Mouse (Mus musculus): ENCODE measurements around the gene Slc9a8. TPM values are rescaled to one million over a fixed set of nuclear protein-coding genes. Genes with fewer than 3 reads are reported as not detected.

The Slc9a8 gene
- polyA plus RNA-seq, 1 experiment = 31.9 TPM

DNA sequence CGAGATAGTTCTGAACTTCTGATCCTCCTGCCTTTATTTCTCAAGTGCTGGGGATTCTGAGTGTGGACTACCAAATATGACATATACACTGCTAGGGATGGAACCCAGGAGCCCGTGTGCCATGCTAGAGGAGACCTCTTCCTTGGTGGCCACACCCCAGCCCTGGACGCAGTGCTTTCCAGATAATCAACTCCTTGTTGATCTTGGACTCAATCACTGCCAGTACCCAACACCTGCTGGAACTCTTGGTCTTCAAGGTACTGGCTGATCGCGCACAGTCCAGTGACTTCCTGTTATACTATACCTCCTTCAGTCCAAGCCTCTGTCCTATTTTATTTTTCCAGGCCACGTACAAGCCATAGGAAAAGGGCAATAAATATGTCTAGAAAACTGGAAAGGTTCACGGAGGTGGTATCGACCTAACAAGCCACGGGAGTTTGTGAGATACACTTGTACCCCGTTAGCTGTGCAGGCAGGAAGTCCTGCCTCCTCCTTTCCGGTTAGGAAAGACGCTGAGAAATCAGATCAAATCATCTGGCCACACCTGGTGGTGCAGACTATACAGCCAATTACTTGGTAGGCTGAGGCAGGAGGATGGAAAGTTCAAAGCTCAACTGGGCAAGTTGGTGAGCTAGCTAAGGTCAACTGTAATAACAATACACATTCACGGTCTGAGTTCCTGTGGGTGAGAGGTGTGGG lies 81.2 kb downstream of the Slc9a8 start:
- DNase-seq (ENCODE audit: low read depth, low spot score) = no peak

GRCm38 (mm10) chr2:167503253-167503895 lies 81.9 kb downstream of the Slc9a8 start:
- no peak for DNase-seq (ENCODE audit: low read depth, low spot score)

More for the DNA sequence above, 81.2 kb downstream of the Slc9a8 start:
- WGBS = 16% methylated on average over 13 of the region's 13 CpGs

GRCm38 (mm10) chr2:167503896-167504349 lies 82.4 kb downstream of the Slc9a8 start:
- no peak for DNase-seq (ENCODE audit: low read depth, low spot score)
- under 1% methylated on average over 32 of the region's 32 CpGs for WGBS

More at GRCm38 (mm10) chr2:167503253-167503895, 81.9 kb downstream of the Slc9a8 start:
- WGBS = under 1% methylated on average over 85 of the region's 85 CpGs

GRCm38 (mm10) chr2:167505127-167505526 lies 83.6 kb downstream of the Slc9a8 start:
- 13% methylated on average over 3 of the region's 3 CpGs for WGBS
- no peak for DNase-seq (ENCODE audit: low read depth, low spot score)

- no peak for DNase-seq (ENCODE audit: low read depth, low spot score)
- WGBS = 71% methylated on average over 10 of the region's 10 CpGs
These were observed 85.2 kb downstream of the Slc9a8 start for GRCm38 (mm10) chr2:167506546-167507260.

DNA sequence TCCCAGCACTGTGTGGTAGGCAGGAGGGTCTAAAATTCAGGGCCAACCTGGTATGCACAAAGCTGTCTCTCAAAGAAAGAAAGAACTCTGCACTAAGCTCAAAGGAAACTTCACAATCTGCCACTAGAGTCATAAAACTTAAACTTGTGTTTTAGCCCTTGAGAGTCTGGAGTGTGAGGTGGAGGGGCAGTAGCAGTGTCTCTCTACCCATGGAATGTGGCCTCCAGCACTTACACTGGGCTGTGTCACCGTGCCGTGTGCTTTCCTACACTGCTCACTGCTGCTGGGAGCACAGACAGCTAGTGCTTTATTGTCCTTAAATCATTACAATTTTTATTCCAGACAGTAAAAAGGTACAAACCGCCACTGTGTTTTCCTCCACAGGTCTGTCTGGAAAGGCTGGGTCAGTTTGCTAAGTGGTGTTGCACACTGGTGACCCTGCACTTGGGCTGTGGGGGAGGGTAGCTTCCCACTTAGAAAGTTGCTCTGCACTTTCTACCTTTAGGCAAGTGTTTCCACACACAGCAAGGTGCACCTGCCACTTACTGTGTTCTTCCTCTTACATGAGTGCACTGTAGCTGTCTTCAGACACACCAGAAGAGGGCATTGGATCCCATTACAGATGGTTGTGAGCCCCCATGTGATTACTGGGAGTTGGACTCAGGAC lies 86.3 kb downstream of the Slc9a8 start:
- DNase-seq (ENCODE audit: low read depth, low spot score) = no peak
- 42% methylated on average over 3 of the region's 3 CpGs for WGBS

- no peak for DNase-seq (ENCODE audit: low read depth, low spot score)
- WGBS = 86% methylated on average over 4 of the region's 4 CpGs
These were observed 87.1 kb downstream of the Slc9a8 start for GRCm38 (mm10) chr2:167508569-167508968.

- 72% methylated on average over 3 of the region's 3 CpGs for WGBS
- DNase-seq (ENCODE audit: low read depth, low spot score) = no peak
These were observed 89.0 kb downstream of the Slc9a8 start for GRCm38 (mm10) chr2:167510485-167510884.

GRCm38 (mm10) chr2:167512365-167512764 lies 90.9 kb downstream of the Slc9a8 start:
- 94% methylated on average over 9 of the region's 9 CpGs for WGBS
- DNase-seq (ENCODE audit: low read depth, low spot score) = no peak

DNA sequence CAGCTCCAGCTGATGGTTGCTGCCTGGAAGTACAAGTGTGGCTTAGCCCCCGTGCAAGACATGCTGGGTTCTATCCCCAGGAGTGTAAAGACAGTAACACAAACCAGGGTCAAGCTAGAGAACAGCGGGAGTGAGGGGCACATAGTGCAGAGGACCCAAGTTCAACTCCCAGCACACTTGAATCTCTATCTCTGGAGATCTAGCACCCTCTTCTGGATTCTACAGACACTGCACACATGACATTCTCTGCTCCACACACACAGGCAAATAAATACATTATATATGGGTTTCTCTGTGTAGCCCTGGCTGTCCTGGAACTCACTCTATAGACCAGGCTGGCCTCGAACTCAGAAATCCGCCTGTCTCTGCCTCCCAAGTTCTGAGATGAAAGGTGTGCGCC lies 91.5 kb downstream of the Slc9a8 start:
- WGBS = 90% methylated on average over 5 of the region's 5 CpGs
- no peak for DNase-seq (ENCODE audit: low read depth, low spot score)

DNA sequence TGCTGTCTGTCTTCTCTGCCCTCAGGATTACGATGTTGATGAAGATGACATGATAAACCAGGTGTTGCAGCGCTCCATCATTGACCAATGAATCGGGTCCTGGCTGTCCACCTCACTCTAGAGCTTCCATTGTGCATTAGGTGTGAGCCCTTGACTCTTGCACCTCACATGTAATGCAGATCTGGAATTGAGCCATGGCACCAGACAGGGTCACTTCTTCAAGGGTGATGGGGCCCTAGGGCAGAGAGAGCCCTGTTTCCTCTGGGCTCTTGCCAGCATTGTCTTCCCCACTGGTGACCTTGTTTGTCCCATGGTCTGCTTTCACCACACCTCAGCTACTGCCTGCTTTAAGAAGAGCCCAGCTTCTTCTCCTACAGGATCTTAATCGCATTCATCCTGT lies 93.1 kb downstream of the Slc9a8 start:
- no peak for DNase-seq (ENCODE audit: low read depth, low spot score)

DNA sequence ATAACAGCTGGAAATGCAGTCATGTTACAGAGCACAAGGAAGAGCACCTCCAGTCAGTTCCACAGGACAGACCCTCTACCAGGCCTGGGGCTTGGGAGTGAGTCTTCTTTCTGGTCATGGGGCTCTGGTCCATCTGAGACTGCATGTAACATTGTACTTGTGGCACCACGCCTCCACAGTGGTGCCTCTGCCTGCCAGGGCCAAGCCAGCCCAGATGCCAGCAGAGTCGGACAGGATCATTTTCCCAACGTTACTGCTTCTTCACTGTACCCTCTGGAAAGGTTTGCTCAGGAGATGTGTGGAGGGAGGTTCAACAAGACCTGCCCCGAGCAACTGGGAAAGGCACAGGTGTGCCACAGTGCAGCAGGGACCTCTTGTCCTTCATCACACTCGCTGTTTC lies 94.2 kb downstream of the Slc9a8 start:
- WGBS = 83% methylated on average over 5 of the region's 5 CpGs
- no peak for DNase-seq (ENCODE audit: low read depth, low spot score)

More for the DNA sequence above, 93.1 kb downstream of the Slc9a8 start:
- 95% methylated on average over 4 of the region's 4 CpGs for WGBS

DNA sequence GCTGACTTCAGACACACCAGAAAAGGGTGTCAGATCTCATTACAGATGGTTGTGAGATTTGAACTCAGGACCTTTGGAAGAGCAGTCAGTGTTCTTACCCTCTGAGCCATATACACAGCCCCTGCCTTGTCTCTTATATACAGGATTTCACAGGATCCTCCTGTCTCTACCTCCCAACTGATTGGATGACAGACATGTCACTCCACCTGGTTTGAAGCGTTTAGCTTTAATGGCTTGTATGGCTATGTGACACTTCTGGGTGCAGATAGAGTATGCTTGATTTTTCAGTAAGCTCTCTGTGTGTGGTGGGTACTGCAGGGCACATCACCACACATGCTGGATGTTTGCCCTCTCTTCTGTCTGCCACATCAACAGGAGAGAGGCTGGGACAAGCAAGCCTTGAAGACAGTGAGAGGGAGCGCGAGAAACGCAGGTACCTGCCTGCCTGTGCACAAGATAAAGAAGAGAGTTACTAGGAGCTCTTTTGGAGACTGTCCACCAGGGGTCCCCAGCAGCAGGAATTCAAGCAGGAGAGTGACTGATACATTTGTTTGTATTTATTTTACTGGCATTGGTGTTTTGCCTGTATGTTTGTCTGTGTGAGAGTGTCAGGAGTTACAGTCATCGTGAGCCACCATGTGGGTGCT lies 98.2 kb downstream of the Slc9a8 start:
- no peak for DNase-seq (ENCODE audit: low read depth, low spot score)
- 86% methylated on average over 5 of the region's 5 CpGs for WGBS

Other genes with a start within 250 kb of the Slc9a8 start
- gene Kcnb1, start 231.6 kb upstream of the Slc9a8 start, polyA plus RNA-seq (2012; rRNA removed) = 2.5 and 3.5 TPM in 2 replicates
- 7.3 and 8.6 TPM in 2 replicates for gene Ptgis, start 181.1 kb upstream of the Slc9a8 start, polyA plus RNA-seq (2012; rRNA removed)
- 37.5 and 66.7 TPM in 2 replicates for gene B4galt5, start 72.5 kb upstream of the Slc9a8 start, polyA plus RNA-seq (2012; rRNA removed)
- gene Rnf114, start 70.9 kb downstream of the Slc9a8 start, polyA plus RNA-seq (2012; rRNA removed) = 119 and 142 TPM in 2 replicates
- 41.8 and 67.7 TPM in 2 replicates for gene Spata2, start 71.2 kb downstream of the Slc9a8 start, polyA plus RNA-seq (2012; rRNA removed)
- 7.2 and 8.3 TPM in 2 replicates for gene Snai1, start 116.5 kb downstream of the Slc9a8 start, polyA plus RNA-seq (2012; rRNA removed)
- 102 and 107 TPM in 2 replicates for gene Ube2v1, start 210.4 kb downstream of the Slc9a8 start, polyA plus RNA-seq (2012; rRNA removed)
- 1.2 TPM in 1 of 2 replicates, not detected in the other for gene Gm20431, start 239.8 kb downstream of the Slc9a8 start, polyA plus RNA-seq (2012; rRNA removed)